9 mouse cellular contexts compared by ENCODE assay signal in genomic region chr4:48473651-48474011, GRCm38 (mm10). TPM values are rescaled to one million over a fixed set of nuclear protein-coding genes. Genes with fewer than 3 reads are reported as not detected.
A peak's percentile ranks its signal among the peaks of the same experiment; 100 is the strongest.
DNase-seq lines count a peak whose midpoint lies in the region; ATAC-seq and TF ChIP-seq lines count a peak whose summit lies in the region.
"Had no signal": no experiment of that assay in that cellular context is flagged by ENCODE, and none has a peak within 500 bp of the region (broad histone marks: within the 10 kb centered on the region; RNA-seq: fewer than 3 reads in every experiment).

No protein-coding gene starts in this region.

- WGBS in kidney, embryonic 14.5 days = 84% methylated on average over 2 of the region's 2 CpGs
- 35% methylated on average over 2 of the region's 2 CpGs for WGBS in bone marrow, adult 2 months
- 79% methylated on average over 2 of the region's 2 CpGs for WGBS in hindbrain, embryonic 13.5 days
- 89% methylated on average over 2 of the region's 2 CpGs for WGBS in midbrain, embryonic 12.5 days

- no peak overlapping the region for H3K9ac ChIP-seq in kidney, embryonic 14.5 days (ENCODE audit: low read depth, low read length)
- peak overlapping the region; percentile 94; the same call in 1 of the 2 replicates for H3K9ac ChIP-seq in hindbrain, embryonic 13.5 days
- no peak overlapping the region for H3K9ac ChIP-seq in midbrain, embryonic 12.5 days (replicated peaks)

- TF ChIP-seq CTCF in bone marrow, adult 2 months (IDR thresholded peaks at IDR 0.05; ENCODE audit: control insufficient read depth, insufficient read depth, low read length) = no peak

- peaks cover 4% of the 10 kb centered on the region; the same call in 1 of the 2 replicates for H3K9me3 ChIP-seq in kidney, embryonic 14.5 days (ENCODE audit: control insufficient read depth, low read length)
- peaks cover 7% of the 10 kb centered on the region for H3K9me3 ChIP-seq in hindbrain, embryonic 13.5 days
- H3K9me3 ChIP-seq in midbrain, embryonic 12.5 days = peaks cover 4% of the 10 kb centered on the region; the same call in 1 of the 2 replicates

- H3K4me1 ChIP-seq in kidney, embryonic 14.5 days (ENCODE audit: control insufficient read depth, insufficient read depth, low read length) = peaks cover 13% of the 10 kb centered on the region
- H3K4me1 ChIP-seq in bone marrow, adult 2 months (ENCODE audit: control insufficient read depth, insufficient read depth, low read length) = no peaks in the 10 kb centered on the region; the same call in 1 of the 2 replicates
- peaks cover 20% of the 10 kb centered on the region for H3K4me1 ChIP-seq in hindbrain, embryonic 13.5 days (replicated peaks)
- peaks cover 17% of the 10 kb centered on the region for H3K4me1 ChIP-seq in midbrain, embryonic 12.5 days

- ATAC-seq in kidney, embryonic 14.5 days (ENCODE audit: low FRiP score, low TSS enrichment) = peak; percentile 17
- peak; percentile 29; the same call in 1 of the 2 replicates for ATAC-seq in hindbrain, embryonic 13.5 days (ENCODE audit: low FRiP score)
- ATAC-seq in midbrain, embryonic 12.5 days (ENCODE audit: low FRiP score, low read depth) = no peak

- no peak for TF ChIP-seq POLR2A in bone marrow, adult 2 months (IDR thresholded peaks at IDR 0.05; ENCODE audit: borderline replicate concordance, control insufficient read depth, low read depth, low read length)

- peak overlapping the region; percentile 72 for H3K4me3 ChIP-seq in kidney, embryonic 14.5 days (ENCODE audit: low read length)
- peak overlapping the region; percentile 68 for H3K4me3 ChIP-seq in bone marrow, adult 2 months (replicated peaks; ENCODE audit: control insufficient read depth, low read depth, low read length)
- peak overlapping the region; percentile 98 for H3K4me3 ChIP-seq in hindbrain, embryonic 13.5 days
- H3K4me3 ChIP-seq in midbrain, embryonic 12.5 days = peak overlapping the region; percentile 97

- no peaks in the 10 kb centered on the region for H3K27me3 ChIP-seq in kidney, embryonic 14.5 days (ENCODE audit: control insufficient read depth, insufficient read depth, low read length)
- H3K27me3 ChIP-seq in hindbrain, embryonic 13.5 days = no peaks in the 10 kb centered on the region
- no peaks in the 10 kb centered on the region for H3K27me3 ChIP-seq in midbrain, embryonic 12.5 days
- H3K27me3 ChIP-seq: Patski had no signal

- DNase-seq in kidney, adult 11 months = no peak
- DNase-seq in cerebellum, postnatal 14 days = no peak
- DNase-seq in cerebellum, adult 11 months = no peak
- DNase-seq in left cerebral cortex, adult 11 months (ENCODE audit: low spot score) = no peak

- peaks cover 2% of the 10 kb centered on the region; the same call in 1 of the 2 replicates for H3K36me3 ChIP-seq in kidney, embryonic 14.5 days (ENCODE audit: control insufficient read depth, insufficient read depth, low read length)
- peaks cover 2% of the 10 kb centered on the region for H3K36me3 ChIP-seq in hindbrain, embryonic 13.5 days
- peaks cover 2% of the 10 kb centered on the region for H3K36me3 ChIP-seq in midbrain, embryonic 12.5 days

- H3K27ac ChIP-seq in kidney, embryonic 14.5 days (ENCODE audit: low read depth, low read length) = no peak overlapping the region
- peak overlapping the region; percentile 71; the same call in 1 of the 2 replicates for H3K27ac ChIP-seq in bone marrow, adult 2 months (ENCODE audit: control insufficient read depth, insufficient read depth, low read depth, low read length, poor library complexity)
- peak overlapping the region; percentile 44; the same call in 1 of the 2 replicates for H3K27ac ChIP-seq in hindbrain, embryonic 13.5 days
- H3K27ac ChIP-seq in midbrain, embryonic 12.5 days (replicated peaks) = peak overlapping the region; percentile 82; the same call in 1 of the 2 replicates

- peak overlapping the region; percentile 61 for H3K4me2 ChIP-seq in kidney, embryonic 14.5 days (replicated peaks; ENCODE audit: low read depth, low read length)
- peak overlapping the region; percentile 94 for H3K4me2 ChIP-seq in hindbrain, embryonic 13.5 days
- peak overlapping the region; percentile 78 for H3K4me2 ChIP-seq in midbrain, embryonic 12.5 days (replicated peaks)

RNA-seq across cellular contexts. Expression of gene Tex10, which starts 0.4 kb away (rescaled TPM):
- polyA plus RNA-seq in kidney, embryonic 14.5 days (2014; fragmentation: Nextera tagmentation; extraction: Ambion mirVana) = 58.1 and 80.2 TPM in 2 replicates
- polyA plus RNA-seq in bone marrow, adult 2 months (2011; ENCODE audit: insufficient read depth, insufficient read length, low replicate concordance, missing spikeins) = 6.9 and 17.4 TPM in 2 replicates
- polyA plus RNA-seq in hindbrain, embryonic 13.5 days (2015; fragmentation: Nextera tagmentation; extraction: Ambion mirVana) = 39.8 and 40.9 TPM in 2 replicates
- polyA plus RNA-seq in midbrain, embryonic 12.5 days (2016; fragmentation: Nextera tagmentation; extraction: Ambion mirVana) = 52.8 and 54.9 TPM in 2 replicates
